Mouse (Mus musculus) bone marrow, adult 2 months (tissue): Measurements from ENCODE around the gene Eed. TPM values are rescaled to one million over a fixed set of nuclear protein-coding genes. Genes with fewer than 3 reads are reported as not detected.

Experiments used
- H3K27ac ChIP-seq: fragments of 200-500 bp; 2 replicates; pipeline ENCODE4 v1.5.1; 2012; ENCODE audit warnings: low read depth, mild to moderate bottlenecking, control low read depth, inconsistent platforms, low read length; ENCODE audit not compliant: control insufficient read depth, poor library complexity, insufficient read depth
- H3K4me1 ChIP-seq: fragments of 200-500 bp; 2 replicates; pipeline ENCODE4 v1.6.1; 2011; ENCODE audit warnings: low read length; ENCODE audit not compliant: control insufficient read depth, insufficient read depth
- H3K4me3 ChIP-seq: fragments of 200-500 bp; replicated peaks from 2 replicates; pipeline ENCODE3; 2011; ENCODE audit warnings: mild to moderate bottlenecking, low read depth, low read length, control low read depth; ENCODE audit not compliant: control insufficient read depth
- CTCF ChIP-seq: fragments of 200-500 bp; IDR thresholded peaks from 2 replicates; pipeline ENCODE4 v1.5.1; 2011; ENCODE audit warnings: low read length, control low read depth; ENCODE audit not compliant: control insufficient read depth, insufficient read depth
- POLR2A ChIP-seq: fragments of 200-500 bp; IDR thresholded peaks from 2 replicates; pipeline ENCODE4 v1.6.1; 2011; ENCODE audit warnings: low read depth, mild to moderate bottlenecking, control low read depth, low read length, borderline replicate concordance; ENCODE audit not compliant: control insufficient read depth
- WGBS: fragments of 180-500 bp; shearing (Covaris S2); methylation state at CpG from one replicate; pipeline ENCODE4 v1.1.7; 2018; 5-methylcytosine and 5-hydroxymethylcytosine counted together
- polyA plus RNA-seq: library from polyadenylated mRNA; stranded (reverse); fragments of >200 nt; gene quantifications from 2 replicates; pipeline ENCODE4 v1.2.4, GENCODE M21; 2011; ENCODE audit warnings: low replicate concordance; ENCODE audit not compliant: missing spikeins, insufficient read depth, insufficient read length

Eed gene
- polyA plus RNA-seq, 1 experiment: 83.2 TPM

GRCm38 (mm10) chr7:89923441-89924180, 57.2 kb downstream of the Eed start:
- WGBS: 94% methylated on average over 15 of the region's 15 CpGs
- TF ChIP-seq POLR2A: no peak
- no peak for TF ChIP-seq CTCF
- no peak overlapping the region for H3K4me3 ChIP-seq
- no peak overlapping the region for H3K27ac ChIP-seq
- no peaks in the 10 kb centered on the region for H3K4me1 ChIP-seq

GRCm38 (mm10) chr7:89917776-89918175, 63.0 kb downstream of the Eed start:
- no peaks in the 10 kb centered on the region for H3K4me1 ChIP-seq
- 95% methylated on average over 4 of the region's 4 CpGs for WGBS
- H3K4me3 ChIP-seq: no peak overlapping the region
- no peak for TF ChIP-seq CTCF
- H3K27ac ChIP-seq: no peak overlapping the region

- H3K4me1 ChIP-seq: no peaks in the 10 kb centered on the region
- H3K27ac ChIP-seq: no peak overlapping the region
- no peak overlapping the region for H3K4me3 ChIP-seq
- TF ChIP-seq POLR2A: no peak
- no peak for TF ChIP-seq CTCF
- 91% methylated on average over 5 of the region's 5 CpGs for WGBS
Measured at GRCm38 (mm10) chr7:89916711-89917110, 64.1 kb downstream of the Eed start.

- Histone ChIP-seq H3K4me1 (no peaks in the 10 kb centered on the region), H3K4me3 (no peak overlapping the region), H3K27ac (no peak overlapping the region)
- TF ChIP-seq CTCF (no peak), POLR2A (no peak)
- 75% methylated on average over 3 of the region's 3 CpGs for WGBS
Measured at GRCm38 (mm10) chr7:89913432-89914158, 67.2 kb downstream of the Eed start.

GRCm38 (mm10) chr7:89912356-89912755, 68.4 kb downstream of the Eed start:
- no peak overlapping the region for H3K4me3 ChIP-seq
- H3K27ac ChIP-seq: no peak overlapping the region
- H3K4me1 ChIP-seq: no peaks in the 10 kb centered on the region
- TF ChIP-seq POLR2A (no peak), CTCF (no peak)
- WGBS: 79% methylated on average over 3 of the region's 3 CpGs

- TF ChIP-seq POLR2A (no peak), CTCF (no peak)
- Histone ChIP-seq H3K4me1 (no peaks in the 10 kb centered on the region), H3K4me3 (no peak overlapping the region), H3K27ac (no peak overlapping the region)
- 74% methylated on average over 4 of the region's 4 CpGs for WGBS
Measured at GRCm38 (mm10) chr7:89909711-89910110, 71.1 kb downstream of the Eed start.

GRCm38 (mm10) chr7:89908899-89909621, 71.7 kb downstream of the Eed start:
- Histone ChIP-seq H3K27ac (no peak overlapping the region), H3K4me3 (no peak overlapping the region), H3K4me1 (no peaks in the 10 kb centered on the region)
- TF ChIP-seq CTCF (no peak), POLR2A (no peak)
- WGBS: 82% methylated on average over 20 of the region's 20 CpGs

- Histone ChIP-seq H3K4me1 (no peaks in the 10 kb centered on the region), H3K4me3 (no peak overlapping the region), H3K27ac (no peak overlapping the region)
- WGBS: 62% methylated on average over 7 of the region's 7 CpGs
- TF ChIP-seq POLR2A (no peak), CTCF (no peak)
Measured at GRCm38 (mm10) chr7:89908421-89908820, 72.4 kb downstream of the Eed start.
